Mouse (Mus musculus) spleen, adult 2 months (tissue): Measurements from ENCODE around the gene Trmt13. TPM values are rescaled to one million over a fixed set of nuclear protein-coding genes. Genes with fewer than 3 reads are reported as not detected.

ENCODE experiments used
- DNase-seq, 2 experiments: peaks; one replicate each; pipeline versions ENCODE4 v3.0.0 to v3.0.0-alpha.2; 2012 to 2021; ENCODE audit warnings: low spot score in 2 of 2, low read depth in 1 of 2
- H3K27ac ChIP-seq: fragments of 200-500 bp; 2 replicates; pipeline ENCODE4 v1.5.1; 2012; ENCODE audit warnings: low read length, inconsistent platforms; ENCODE audit not compliant: insufficient read depth
- H3K27me3 ChIP-seq: fragments of 200-500 bp; 2 replicates; pipeline ENCODE4 v1.6.1; 2012; ENCODE audit warnings: mild to moderate bottlenecking, moderate library complexity, low read length, inconsistent platforms; ENCODE audit not compliant: control insufficient read depth, insufficient read depth
- H3K36me3 ChIP-seq: fragments of 200-500 bp; 2 replicates; pipeline ENCODE4 v1.6.1; 2012; ENCODE audit warnings: mild to moderate bottlenecking, low read length, inconsistent platforms; ENCODE audit not compliant: control insufficient read depth, insufficient read depth
- H3K4me1 ChIP-seq: fragments of 200-500 bp; 2 replicates; pipeline ENCODE4 v1.6.1; 2011; ENCODE audit warnings: inconsistent platforms; ENCODE audit not compliant: control insufficient read depth, insufficient read depth, insufficient read length
- H3K4me3 ChIP-seq: fragments of 200-500 bp; 2 replicates; pipeline ENCODE4 v1.5.1; 2011; ENCODE audit warnings: mild to moderate bottlenecking, inconsistent platforms; ENCODE audit not compliant: insufficient read depth, insufficient read length; ENCODE audit errors: extremely low read depth
- CTCF ChIP-seq: fragments of 200-500 bp; IDR thresholded peaks from 2 replicates; pipeline ENCODE4 v1.5.1; 2011; ENCODE audit warnings: mild to moderate bottlenecking, inconsistent platforms; ENCODE audit not compliant: insufficient read depth, insufficient read length, insufficient replicate concordance; ENCODE audit errors: extremely low read depth
- POLR2A ChIP-seq: fragments of 200-500 bp; IDR thresholded peaks from 2 replicates; pipeline ENCODE4 v1.6.1; 2011; ENCODE audit warnings: low read depth, low read length, inconsistent platforms
- WGBS: fragments of 180-500 bp; shearing (Covaris S2); methylation state at CpG from one replicate; pipeline ENCODE4 v1.1.7; 2018; 5-methylcytosine and 5-hydroxymethylcytosine counted together
- polyA plus RNA-seq: library from polyadenylated mRNA; depleted of rRNA; stranded (reverse); fragments of >200 nt; gene quantifications from 2 replicates; pipeline ENCODE4 v1.2.3, GENCODE M21; 2012

The Trmt13 gene
- polyA plus RNA-seq, 1 experiment, result 4.7 TPM

GRCm38 (mm10) chr3:116604570-116604969 is 9.8 kb downstream of the Trmt13 start:
- 92% methylated on average over 9 of the region's 9 CpGs for WGBS
- no peaks in the 10 kb centered on the region for H3K27me3 ChIP-seq
- no peak for DNase-seq
- H3K27ac ChIP-seq, result no peak overlapping the region
- no peaks in the 10 kb centered on the region for H3K4me1 ChIP-seq
- TF ChIP-seq POLR2A (no peak), CTCF (no peak)
- H3K36me3 ChIP-seq, result peaks cover 3% of the 10 kb centered on the region; the same call in 1 of the 2 replicates
- H3K4me3 ChIP-seq, result no peak overlapping the region

- Histone ChIP-seq H3K36me3 (no peaks in the 10 kb centered on the region; the same call in 1 of the 2 replicates), H3K4me1 (no peaks in the 10 kb centered on the region), H3K27ac (no peak overlapping the region), H3K4me3 (no peak overlapping the region), H3K27me3 (no peaks in the 10 kb centered on the region)
- TF ChIP-seq POLR2A (no peak), CTCF (no peak)
- no peak for DNase-seq
- WGBS, result 94% methylated on average over 5 of the region's 5 CpGs
Observed at GRCm38 (mm10) chr3:116601781-116602180, 12.6 kb downstream of the Trmt13 start.

DNA sequence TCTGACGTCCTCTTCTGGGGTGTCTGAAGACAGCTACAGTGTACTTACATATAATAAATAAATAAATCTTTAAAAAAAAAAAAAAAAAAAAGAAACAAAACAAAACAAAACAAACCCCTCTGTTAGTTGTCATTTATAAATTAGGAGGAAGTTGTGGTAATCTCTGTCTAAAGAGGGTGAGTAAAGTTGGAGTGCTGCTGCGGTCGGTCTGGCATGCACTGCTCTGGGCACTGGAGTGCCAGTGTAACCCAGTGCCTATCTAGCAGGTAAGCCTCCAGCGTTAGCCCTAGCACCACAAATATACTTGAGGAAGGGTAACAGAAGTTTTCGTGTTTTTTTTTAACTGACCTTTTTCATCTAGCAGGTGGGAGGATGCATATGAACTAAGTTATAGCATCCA is 13.4 kb downstream of the Trmt13 start:
- Histone ChIP-seq H3K4me1 (no peaks in the 10 kb centered on the region), H3K4me3 (no peak overlapping the region), H3K27me3 (no peaks in the 10 kb centered on the region), H3K27ac (no peak overlapping the region), H3K36me3 (no peaks in the 10 kb centered on the region; the same call in 1 of the 2 replicates)
- 53% methylated on average over 5 of the region's 5 CpGs for WGBS
- TF ChIP-seq POLR2A (no peak), CTCF (no peak)
- DNase-seq, result no peak

DNA sequence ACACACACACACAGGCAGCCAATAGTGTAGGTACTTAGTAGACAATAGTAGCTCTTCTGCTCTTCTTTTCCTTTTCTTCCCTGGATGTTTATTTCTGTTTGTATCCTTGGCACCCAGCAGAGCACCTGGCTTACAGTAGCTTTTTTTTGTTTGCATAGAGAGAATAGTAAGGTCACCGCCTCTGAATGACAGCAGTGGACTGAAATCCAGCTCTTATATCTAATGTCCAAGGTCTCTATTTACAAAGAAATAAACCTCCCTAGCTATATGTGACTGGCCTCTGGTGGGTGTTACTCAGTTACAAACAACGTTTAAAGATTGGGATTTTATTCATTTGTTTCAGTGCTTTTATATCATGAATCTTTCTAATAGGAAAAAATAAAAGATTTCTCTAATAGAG is 14.7 kb downstream of the Trmt13 start:
- Histone ChIP-seq H3K36me3 (no peaks in the 10 kb centered on the region; the same call in 1 of the 2 replicates), H3K4me1 (no peaks in the 10 kb centered on the region), H3K4me3 (no peak overlapping the region), H3K27ac (no peak overlapping the region), H3K27me3 (no peaks in the 10 kb centered on the region)
- no peak for DNase-seq
- TF ChIP-seq CTCF (no peak), POLR2A (no peak)
- WGBS, result 90% methylated on average over 2 of the region's 2 CpGs

- Histone ChIP-seq H3K27ac (no peak overlapping the region), H3K4me3 (peak overlapping the region; percentile 86), H3K36me3 (peaks cover 5% of the 10 kb centered on the region), H3K27me3 (no peaks in the 10 kb centered on the region), H3K4me1 (no peaks in the 10 kb centered on the region; the same call in 1 of the 2 replicates)
- WGBS, result 7% methylated on average over 10 of the region's 10 CpGs
- no peak for TF ChIP-seq CTCF
- no peak for TF ChIP-seq POLR2A
- no peak for DNase-seq
Observed at GRCm38 (mm10) chr3:116595603-116595991, 18.8 kb downstream of the Trmt13 start.

GRCm38 (mm10) chr3:116594728-116595602 is 19.4 kb downstream of the Trmt13 start, which contains the start of gene Sass6:
Gene Sass6 (plus strand): TSS chr3:116594982.
- peak within 1 kb of the TSS; percentile 86 for H3K4me3 ChIP-seq
- peaks cover 9% of the 10 kb centered on the region for H3K36me3 ChIP-seq
- H3K27ac ChIP-seq, result peak within 1 kb of the TSS; percentile 83
- TF ChIP-seq POLR2A (peak; percentile 7; the same call in 1 of the 2 replicates), CTCF (no peak)
- no peaks in the 10 kb centered on the region for H3K27me3 ChIP-seq
- no peaks in the 10 kb centered on the region; the same call in 1 of the 2 replicates for H3K4me1 ChIP-seq
- peak; percentile 93 to 99 for DNase-seq
- WGBS, result under 1% methylated on average over 65 of the region's 65 CpGs

GRCm38 (mm10) chr3:116594076-116594727 is 20.2 kb downstream of the Trmt13 start:
- Histone ChIP-seq H3K4me1 (no peaks in the 10 kb centered on the region; the same call in 1 of the 2 replicates), H3K27ac (peak overlapping the region; percentile 83), H3K36me3 (peaks cover 16% of the 10 kb centered on the region), H3K4me3 (peak overlapping the region; percentile 86), H3K27me3 (no peaks in the 10 kb centered on the region)
- TF ChIP-seq POLR2A, result no peak
- no peak for TF ChIP-seq CTCF
- DNase-seq, result no peak
- 2% methylated on average over 22 of the region's 22 CpGs for WGBS
